Mouse (Mus musculus) urinary bladder, postnatal 25 days (tissue): ENCODE measurements around the gene Nup210l.

Experiments used
- DNase-seq: peaks from one replicate; pipeline ENCODE4 v3.0.0; 2022; ENCODE audit warnings: low spot score

Gene Nup210l

DNA sequence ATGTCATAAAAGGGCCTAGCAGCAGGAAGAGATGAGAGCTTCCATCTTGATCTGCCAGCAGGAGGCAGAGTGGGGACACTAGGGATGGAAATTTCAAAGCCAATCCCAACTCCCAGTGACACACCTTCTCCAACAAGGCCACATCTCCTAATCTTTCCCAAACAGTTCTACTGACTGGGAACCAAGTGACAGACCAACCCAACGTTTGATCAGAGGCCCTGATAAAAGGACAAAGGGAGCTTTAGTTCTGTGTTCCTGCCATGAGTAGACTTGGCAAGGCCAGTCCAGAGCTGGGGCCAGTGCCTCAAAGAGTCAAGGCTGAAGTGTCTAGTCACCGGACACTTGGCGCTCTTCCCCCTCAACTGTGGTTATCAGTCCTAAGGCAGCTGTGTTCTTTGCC lies 57.6 kb downstream of the Nup210l start:
- DNase-seq: no peak

- no peak for DNase-seq
These were observed 75.6 kb downstream of the Nup210l start for GRCm38 (mm10) chr3:90179566-90179965.

DNA sequence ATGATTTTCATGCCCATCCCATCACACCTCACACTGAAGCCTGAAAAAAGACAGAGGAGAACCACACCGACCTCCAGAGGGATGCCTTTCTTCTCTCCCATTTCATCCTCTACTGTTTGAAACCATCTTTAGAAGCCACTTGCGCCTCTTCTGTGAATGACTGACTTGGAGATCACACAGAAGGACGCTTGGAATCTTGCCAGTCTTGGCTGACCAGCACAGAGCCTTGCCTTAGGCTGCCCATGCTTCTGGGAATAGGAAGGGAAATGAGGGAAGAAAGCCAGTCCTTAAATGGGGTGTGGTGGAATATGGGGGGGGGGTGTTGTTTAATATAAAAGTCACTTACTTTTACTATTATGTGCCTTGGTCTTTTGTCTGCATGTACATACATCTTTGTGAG lies 79.6 kb downstream of the Nup210l start:
- DNase-seq: no peak

DNA sequence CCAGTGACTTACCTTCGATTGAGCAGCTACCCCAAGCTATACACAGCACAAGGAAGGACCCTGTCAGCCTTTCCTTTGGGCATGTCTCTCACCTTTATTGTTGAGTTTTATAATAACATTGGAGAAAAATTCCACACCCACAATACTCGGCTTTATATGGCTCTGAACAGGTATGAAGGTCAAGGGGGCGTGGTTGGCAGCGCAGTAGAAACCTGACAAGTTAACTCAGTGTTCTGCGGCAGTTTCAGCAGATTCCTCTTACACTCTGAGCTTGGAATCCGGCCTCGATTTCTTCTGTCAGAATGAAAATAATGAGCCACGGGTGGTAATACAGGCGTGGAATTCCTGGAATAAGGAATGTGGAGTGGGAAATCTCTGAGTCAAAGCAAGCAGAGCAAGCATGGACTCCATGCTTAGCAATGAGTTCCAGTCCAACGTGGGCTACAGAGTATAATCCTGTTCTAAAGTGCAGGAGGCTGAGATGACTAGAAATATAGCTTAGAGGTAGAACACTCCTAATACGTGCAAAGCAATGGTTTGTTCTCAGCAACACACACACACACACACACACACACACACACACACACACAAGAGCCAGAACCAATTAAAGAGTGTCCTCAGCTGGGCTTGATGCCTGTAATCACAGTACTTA lies 87.1 kb downstream of the Nup210l start:
- no peak for DNase-seq

- DNase-seq: no peak
These were observed 90.8 kb downstream of the Nup210l start for GRCm38 (mm10) chr3:90194759-90195158.

DNA sequence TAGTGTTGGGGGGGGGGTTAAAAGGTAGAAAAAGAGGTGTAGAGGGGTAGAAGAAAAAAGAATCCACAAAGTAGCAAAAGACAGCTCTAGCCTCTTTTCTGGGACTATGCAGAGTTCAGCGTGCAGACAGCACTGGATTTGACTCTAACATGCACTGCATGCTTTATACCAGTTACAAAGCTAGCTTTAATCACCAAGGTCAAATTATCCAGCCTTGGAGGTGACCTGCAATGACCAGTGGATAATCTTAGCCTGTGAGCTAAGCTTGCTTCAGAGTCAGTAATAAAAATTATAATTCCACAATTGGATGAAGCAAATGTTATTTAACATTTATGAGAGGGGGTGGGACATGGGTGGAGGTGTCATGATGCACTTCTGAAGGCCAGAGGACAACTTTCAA lies 91.7 kb downstream of the Nup210l start:
- no peak for DNase-seq

DNA sequence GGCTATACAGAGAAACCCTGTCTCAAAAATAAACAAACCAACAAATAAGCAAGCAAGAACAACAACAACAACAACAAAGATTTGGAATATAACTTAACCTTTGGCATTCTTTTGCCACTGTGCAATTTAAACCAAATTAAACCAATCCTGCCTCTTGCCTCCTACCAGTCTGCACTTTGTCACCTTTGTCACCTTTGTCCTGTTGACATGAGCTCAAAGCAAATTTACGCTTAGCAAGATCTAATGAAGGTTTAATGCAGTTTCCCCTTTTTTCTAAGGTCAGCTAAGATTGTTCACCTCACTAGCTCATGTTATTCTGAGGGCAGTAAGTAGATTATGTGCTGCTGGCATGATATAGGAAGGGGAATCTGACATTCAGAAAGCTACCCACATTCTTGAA lies 93.6 kb downstream of the Nup210l start:
- DNase-seq: no peak

- no peak for DNase-seq
These were observed 99.0 kb downstream of the Nup210l start for GRCm38 (mm10) chr3:90202884-90203283.

DNA sequence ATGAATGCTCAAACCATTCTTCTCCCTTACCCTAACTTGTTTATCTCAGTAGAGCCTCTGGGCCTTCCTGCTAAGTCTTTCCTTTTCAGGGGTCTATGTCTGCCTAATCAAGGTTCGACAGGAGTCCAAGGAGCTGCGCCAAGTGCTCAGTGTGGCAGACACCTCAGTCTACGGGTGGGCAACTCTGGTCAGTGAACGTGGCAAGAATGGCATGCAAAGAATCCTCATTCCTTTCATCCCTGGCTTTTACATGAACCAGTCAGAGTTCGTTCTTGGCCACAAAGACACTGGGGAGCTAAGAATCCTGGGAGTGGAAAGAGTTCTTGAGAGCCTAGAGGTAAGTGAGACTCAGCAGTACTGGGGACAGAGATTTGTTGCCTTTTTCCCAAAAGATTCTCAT lies 99.7 kb downstream of the Nup210l start:
- DNase-seq: no peak

DNA sequence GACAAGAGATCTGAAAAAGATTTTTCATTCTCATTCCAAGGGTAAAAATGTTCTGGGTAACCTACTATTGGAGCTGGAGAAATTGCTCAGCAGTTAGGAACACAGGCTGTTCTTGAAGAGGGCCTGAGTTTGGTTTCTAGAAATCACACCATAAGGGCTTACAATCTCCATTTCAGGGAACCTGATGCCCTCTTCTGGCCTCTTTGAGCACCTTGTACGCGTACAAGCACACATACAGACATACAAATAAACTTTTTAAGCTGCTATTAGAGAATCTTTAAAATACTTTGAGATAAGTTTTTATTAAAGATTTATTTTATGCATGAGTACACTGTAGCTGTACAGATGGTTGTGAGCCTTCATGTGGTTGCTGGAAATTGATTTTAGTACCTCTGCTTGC lies 100.7 kb downstream of the Nup210l start:
- DNase-seq: no peak

- DNase-seq: no peak
These were observed 104.7 kb downstream of the Nup210l start for GRCm38 (mm10) chr3:90208662-90209061.

DNA sequence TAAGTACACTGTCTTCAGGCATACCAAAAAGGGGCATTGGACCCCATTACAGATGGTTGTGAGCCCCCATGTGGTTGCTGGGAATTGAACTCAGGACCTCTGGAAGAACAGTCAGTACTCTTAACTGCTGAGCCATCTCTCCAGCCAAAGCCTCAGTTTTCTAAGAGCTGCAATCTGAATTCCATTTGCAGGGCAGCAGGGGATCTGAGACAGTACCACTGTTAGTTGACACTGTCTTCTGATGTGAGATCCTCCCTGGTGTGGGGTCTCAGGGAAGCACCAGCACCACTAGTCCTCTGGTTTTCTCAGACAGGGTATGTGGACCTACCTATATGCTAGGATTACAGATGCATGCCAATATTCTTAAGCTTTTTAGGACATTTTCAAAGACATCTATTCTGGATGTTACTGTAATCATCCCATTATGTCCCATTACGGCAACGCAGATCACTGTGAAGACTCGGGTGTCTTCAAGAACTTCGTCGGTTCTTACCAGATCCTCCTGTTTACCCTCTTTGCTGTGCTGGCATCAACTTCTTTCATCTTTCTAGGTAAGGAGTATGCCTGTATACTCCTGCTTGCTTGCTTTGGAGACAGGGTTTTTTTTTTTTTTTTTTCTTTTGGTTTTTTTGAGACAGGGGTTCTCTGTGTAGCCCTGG lies 106.1 kb downstream of the Nup210l start:
- no peak for DNase-seq

GRCm38 (mm10) chr3:90211475-90212398 lies 107.8 kb downstream of the Nup210l start:
- DNase-seq: no peak

- no peak for DNase-seq
These were observed 108.8 kb downstream of the Nup210l start for GRCm38 (mm10) chr3:90212723-90213122.

DNA sequence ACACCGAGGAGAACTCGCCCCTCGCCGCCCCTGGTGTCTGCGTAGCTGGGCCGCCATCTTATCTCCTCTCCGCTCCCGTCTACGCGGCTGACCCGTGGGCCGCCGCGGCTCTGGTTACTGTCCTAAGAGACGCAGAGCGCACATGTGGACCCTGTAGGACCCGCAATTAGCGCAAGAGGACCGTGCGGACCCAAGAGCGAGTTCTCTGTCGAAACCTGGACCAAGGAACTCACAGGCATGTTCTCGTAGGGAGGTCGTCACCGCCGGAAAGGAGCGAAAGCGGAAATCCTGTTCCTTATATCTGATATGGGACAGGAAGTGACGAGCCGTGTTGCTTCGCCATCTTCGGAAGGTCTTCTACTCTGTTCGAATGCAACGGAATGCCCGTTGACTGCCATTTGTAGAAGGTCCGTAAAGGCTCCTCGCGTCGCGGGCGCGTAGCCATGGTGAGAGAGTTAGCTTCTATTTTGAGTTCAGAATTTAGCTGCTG lies 109.5 kb downstream of the Nup210l start, which contains the start of the genes Rps27 and Rab13:
TSS of gene Rps27 (minus strand) at position 275 of the 490 bp plus-strand sequence.
TSS of gene Rab13 (plus strand) at position 319 of the 490 bp plus-strand sequence.
- DNase-seq: peak; percentile 74

- DNase-seq: no peak
These were observed 110.2 kb downstream of the Nup210l start for GRCm38 (mm10) chr3:90213956-90214684.

- DNase-seq: no peak
These were observed 112.0 kb downstream of the Nup210l start for GRCm38 (mm10) chr3:90215825-90216380.

DNA sequence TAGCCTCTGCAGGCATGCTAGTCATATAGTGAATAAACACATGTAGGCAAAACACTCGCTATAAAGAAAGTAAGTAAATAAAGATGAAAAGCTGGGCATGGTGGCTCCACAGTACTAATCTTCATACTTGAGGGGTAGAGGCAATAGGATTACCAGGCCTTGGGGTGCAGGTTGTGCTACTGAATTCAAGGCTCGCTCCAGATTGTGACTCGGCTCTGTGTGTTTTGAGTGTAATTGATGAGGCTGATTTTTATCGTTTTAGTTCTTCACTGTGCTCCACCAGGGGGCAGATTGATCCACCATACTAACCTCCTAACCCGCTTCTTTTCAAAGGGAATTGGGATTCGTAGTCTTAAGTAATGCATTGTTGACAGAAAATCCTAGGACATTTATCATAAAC lies 116.2 kb downstream of the Nup210l start:
- no peak for DNase-seq

GRCm38 (mm10) chr3:90220531-90220951 lies 116.6 kb downstream of the Nup210l start:
- peak; percentile 67 for DNase-seq

DNA sequence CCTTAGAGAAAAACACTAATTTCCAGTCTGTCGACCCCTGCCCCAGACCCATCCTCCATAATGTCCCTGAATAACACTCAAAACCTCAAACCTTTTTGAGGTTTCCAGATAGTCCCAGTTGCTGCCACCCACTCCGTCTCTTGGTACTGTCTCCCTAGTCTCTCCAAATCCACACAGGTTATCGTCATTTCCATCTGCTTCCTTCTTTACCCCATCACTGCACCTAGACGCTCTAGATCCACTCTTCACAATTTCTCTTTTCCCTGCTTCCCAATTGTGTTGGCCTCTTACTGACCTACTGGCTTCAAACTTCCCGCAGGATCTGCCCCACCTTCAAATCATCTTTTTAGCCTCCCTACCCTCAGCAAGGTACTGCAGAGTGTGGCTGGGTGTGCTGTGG lies 117.2 kb downstream of the Nup210l start:
- DNase-seq: no peak

- no peak for DNase-seq
These were observed 118.5 kb downstream of the Nup210l start for GRCm38 (mm10) chr3:90222455-90222854.
